Mouse (Mus musculus) cerebellum, postnatal 4 days (tissue): ENCODE measurements around the gene Ctbp2.

Source experiments
- DNase-seq, 2 experiments: peaks; one replicate each; pipeline ENCODE4 v3.0.0; 2022; ENCODE audit warnings: low spot score in 2 of 2, mixed read lengths in 1 of 2

The Ctbp2 gene

GRCm38 (mm10) chr7:133088411-133088810 is 35.7 kb downstream of the Ctbp2 start:
- no peak for DNase-seq

- DNase-seq: no peak
These were observed 38.7 kb downstream of the Ctbp2 start for GRCm38 (mm10) chr7:133085408-133085807.

- DNase-seq: no peak
These were observed 40.1 kb downstream of the Ctbp2 start for GRCm38 (mm10) chr7:133083936-133084614.

- no peak for DNase-seq
These were observed 45.2 kb downstream of the Ctbp2 start for GRCm38 (mm10) chr7:133078929-133079328.

GRCm38 (mm10) chr7:133074462-133075133 is 49.6 kb downstream of the Ctbp2 start:
- no peak for DNase-seq

GRCm38 (mm10) chr7:133073147-133073651 is 51.0 kb downstream of the Ctbp2 start:
- no peak for DNase-seq

GRCm38 (mm10) chr7:133072535-133072934 is 51.6 kb downstream of the Ctbp2 start:
- no peak for DNase-seq

GRCm38 (mm10) chr7:133067321-133067841 is 56.8 kb downstream of the Ctbp2 start:
- no peak for DNase-seq

- DNase-seq: peak in 1 of 2 experiments; percentile 59
These were observed 57.4 kb downstream of the Ctbp2 start for GRCm38 (mm10) chr7:133066776-133067175.

- no peak for DNase-seq
These were observed 62.1 kb downstream of the Ctbp2 start for GRCm38 (mm10) chr7:133062055-133062454.

GRCm38 (mm10) chr7:133060170-133060569 is 64.0 kb downstream of the Ctbp2 start:
- DNase-seq: no peak

GRCm38 (mm10) chr7:133059517-133060104 is 64.5 kb downstream of the Ctbp2 start:
- no peak for DNase-seq

- no peak for DNase-seq
These were observed 65.0 kb downstream of the Ctbp2 start for GRCm38 (mm10) chr7:133059150-133059509.

GRCm38 (mm10) chr7:133058496-133059149 is 65.5 kb downstream of the Ctbp2 start:
- no peak for DNase-seq

GRCm38 (mm10) chr7:133056924-133057323 is 67.2 kb downstream of the Ctbp2 start:
- DNase-seq: no peak

GRCm38 (mm10) chr7:133054486-133054885 is 69.7 kb downstream of the Ctbp2 start:
- DNase-seq: no peak

- DNase-seq: no peak
These were observed 70.4 kb downstream of the Ctbp2 start for GRCm38 (mm10) chr7:133053757-133054156.

- no peak for DNase-seq
These were observed 71.3 kb downstream of the Ctbp2 start for GRCm38 (mm10) chr7:133052819-133053218.

- DNase-seq: no peak
These were observed 73.5 kb downstream of the Ctbp2 start for GRCm38 (mm10) chr7:133050681-133051080.

- DNase-seq: peak in 1 of 2 experiments; percentile 30
These were observed 76.0 kb downstream of the Ctbp2 start for GRCm38 (mm10) chr7:133048085-133048630.

GRCm38 (mm10) chr7:133047287-133047686 is 76.9 kb downstream of the Ctbp2 start:
- no peak for DNase-seq

- DNase-seq: no peak
These were observed 79.4 kb downstream of the Ctbp2 start for GRCm38 (mm10) chr7:133044721-133045120.
